Mouse (Mus musculus) gastrocnemius, postnatal 14 days (tissue): ENCODE results near the gene Nalcn. TPM values are rescaled to one million over a fixed set of nuclear protein-coding genes. Genes with fewer than 3 reads are reported as not detected.

Source experiments
- DNase-seq: peaks from one replicate; pipeline ENCODE4 v3.0.0; 2021; ENCODE audit warnings: mixed read lengths
- intact Hi-C: fragments of 180-260 bp; cut with DNase I; formaldehyde crosslinking; loops from one replicate; pipeline ENCODE4 v1.15.1; 2025; ENCODE audit warnings: low total_unique reads
- total RNA-seq, 2 experiments: library from RNA; stranded (reverse); gene quantifications; 2 replicates each; pipeline ENCODE4 v1.2.3; 2021

Gene Nalcn
- total RNA-seq, 2 experiments from 2014 or later: 0.21 to 0.29 TPM

- DNase-seq: no peak
- intact Hi-C loops: no loop called here
These were observed 113.4 kb downstream of the Nalcn start for GRCm38 (mm10) chr14:123513376-123514141.

GRCm38 (mm10) chr14:123512923-123513322 is 114.0 kb downstream of the Nalcn start:
- DNase-seq: no peak
- intact Hi-C loops: no loop called here

GRCm38 (mm10) chr14:123495544-123495943 is 131.4 kb downstream of the Nalcn start:
- intact Hi-C loops: no loop called here
- no peak for DNase-seq

- no peak for DNase-seq
- intact Hi-C loops: no loop called here
These were observed 138.3 kb downstream of the Nalcn start for GRCm38 (mm10) chr14:123488575-123489207.

GRCm38 (mm10) chr14:123462026-123462425 is 164.9 kb downstream of the Nalcn start:
- DNase-seq: no peak
- intact Hi-C loops: no loop called here

- intact Hi-C loops: no loop called here
- no peak for DNase-seq
These were observed 180.9 kb downstream of the Nalcn start for GRCm38 (mm10) chr14:123446031-123446430.

GRCm38 (mm10) chr14:123435542-123435941 is 191.4 kb downstream of the Nalcn start:
- intact Hi-C loops: no loop called here
- no peak for DNase-seq

GRCm38 (mm10) chr14:123376167-123376855 is 250.6 kb downstream of the Nalcn start:
- no peak for DNase-seq
- intact Hi-C loops: no loop called here

- no peak for DNase-seq
- intact Hi-C loops: no loop called here
These were observed 255.4 kb downstream of the Nalcn start for GRCm38 (mm10) chr14:123371522-123371921.

- intact Hi-C loops: no loop called here
These were observed 267.3 kb downstream of the Nalcn start for GRCm38 (mm10) chr14:123359691-123360090.

GRCm38 (mm10) chr14:123352973-123353372 is 274.0 kb downstream of the Nalcn start:
- DNase-seq: no peak
- intact Hi-C loops: no loop called here

More at GRCm38 (mm10) chr14:123359691-123360090, 267.3 kb downstream of the Nalcn start:
- no peak for DNase-seq

- intact Hi-C loops: no loop called here
- no peak for DNase-seq
These were observed 295.1 kb downstream of the Nalcn start for GRCm38 (mm10) chr14:123331841-123332240.

- intact Hi-C loops: loop anchor here (10.0 kb wide), 1 partner anchor 360 kb away; no protein-coding TSS in a partner anchor
These were observed 312.6 kb downstream of the Nalcn start for GRCm38 (mm10) chr14:123314369-123314768.

GRCm38 (mm10) chr14:123312371-123312770 is 314.6 kb downstream of the Nalcn start:
- intact Hi-C loops: loop anchor here (10.0 kb wide), 1 partner anchor 358 kb away; no protein-coding TSS in a partner anchor
- no peak for DNase-seq

More at GRCm38 (mm10) chr14:123314369-123314768, 312.6 kb downstream of the Nalcn start:
- DNase-seq: no peak

GRCm38 (mm10) chr14:123296068-123296467 is 330.9 kb downstream of the Nalcn start:
- intact Hi-C loops: no loop called here
- no peak for DNase-seq

- no peak for DNase-seq
- intact Hi-C loops: no loop called here
These were observed 335.6 kb downstream of the Nalcn start for GRCm38 (mm10) chr14:123291118-123292007.

GRCm38 (mm10) chr14:123282165-123282564 is 344.8 kb downstream of the Nalcn start:
- intact Hi-C loops: no loop called here
- DNase-seq: no peak

GRCm38 (mm10) chr14:123272121-123272520 is 354.8 kb downstream of the Nalcn start:
- no peak for DNase-seq
- intact Hi-C loops: no loop called here

- no peak for DNase-seq
- intact Hi-C loops: no loop called here
These were observed 386.2 kb downstream of the Nalcn start for GRCm38 (mm10) chr14:123240738-123241137.
